Mouse (Mus musculus) midbrain, embryonic 12.5 days (tissue): ENCODE data around the gene C1ql3. TPM values are rescaled to one million over a fixed set of nuclear protein-coding genes. Genes with fewer than 3 reads are reported as not detected.

Source experiments
- ATAC-seq: fragments of 200-750 bp; cut with Nextera tagmentation; 2 replicates; pipeline ENCODE4 v1.8.0; 2017; ENCODE audit warnings: low read depth, moderate TSS enrichment, moderate library complexity; ENCODE audit not compliant: low FRiP score
- H3K27ac ChIP-seq: fragments of 300-500 bp; sonication (generic); replicated peaks from 2 replicates; pipeline ENCODE4 v1.5.1; 2016; ENCODE audit warnings: mild to moderate bottlenecking
- H3K27me3 ChIP-seq: fragments of 300-500 bp; sonication (generic); 2 replicates; pipeline ENCODE4 v1.6.1; 2016; ENCODE audit warnings: mild to moderate bottlenecking
- H3K36me3 ChIP-seq: fragments of 300-500 bp; sonication (generic); 2 replicates; pipeline ENCODE4 v1.6.1; 2016
- H3K4me1 ChIP-seq: fragments of 300-500 bp; sonication (generic); 2 replicates; pipeline ENCODE4 v1.6.1; 2016
- H3K4me2 ChIP-seq: fragments of 300-500 bp; sonication (generic); replicated peaks from 2 replicates; pipeline ENCODE4 v1.6.1; 2016; ENCODE audit warnings: mild to moderate bottlenecking, moderate library complexity
- H3K4me3 ChIP-seq: fragments of 300-500 bp; sonication (generic); 2 replicates; pipeline ENCODE4 v1.5.1; 2016; ENCODE audit warnings: mild to moderate bottlenecking
- H3K9ac ChIP-seq: fragments of 300-500 bp; sonication (generic); replicated peaks from 2 replicates; pipeline ENCODE4 v1.6.1; 2016; ENCODE audit warnings: mild to moderate bottlenecking, moderate library complexity
- H3K9me3 ChIP-seq: fragments of 300-500 bp; sonication (generic); 2 replicates; pipeline ENCODE4 v1.6.1; 2016; ENCODE audit warnings: mild to moderate bottlenecking
- WGBS: fragments of 180-500 bp; shearing (Covaris S2); methylation state at CpG from one replicate; pipeline ENCODE4 v1.1.7; 2016; 5-methylcytosine and 5-hydroxymethylcytosine counted together
- polyA plus RNA-seq: library from polyadenylated mRNA; unstranded; fragments of >200 nt; fragmentation: Nextera tagmentation; extraction: Ambion mirVana; gene quantifications from 2 replicates; pipeline ENCODE4 v1.2.1, GENCODE M21; 2016

Gene C1ql3
- polyA plus RNA-seq, 1 experiment from 2014 or later: 1.1 TPM

GRCm38 (mm10) chr2:13009261-13009972 is 2.2 kb downstream of the C1ql3 start:
- peaks cover 50% of the 10 kb centered on the region for H3K27me3 ChIP-seq
- ATAC-seq: peak; percentile 38
- H3K4me2 ChIP-seq: peak overlapping the region; percentile 99
- no peak overlapping the region for H3K27ac ChIP-seq
- H3K9ac ChIP-seq: peak overlapping the region; percentile 44; the same call in 1 of the 2 replicates
- no peaks in the 10 kb centered on the region for H3K9me3 ChIP-seq
- H3K4me1 ChIP-seq: peaks cover 19% of the 10 kb centered on the region
- H3K36me3 ChIP-seq: no peaks in the 10 kb centered on the region
- peak overlapping the region; percentile 56 for H3K4me3 ChIP-seq
- 3% methylated on average over 18 of the region's 18 CpGs for WGBS

GRCm38 (mm10) chr2:13008433-13008832 is 3.2 kb downstream of the C1ql3 start:
- Histone ChIP-seq H3K36me3 (no peaks in the 10 kb centered on the region), H3K9me3 (no peaks in the 10 kb centered on the region), H3K27ac (no peak overlapping the region), H3K4me1 (peaks cover 19% of the 10 kb centered on the region), H3K4me2 (no peak overlapping the region), H3K9ac (no peak overlapping the region), H3K27me3 (peaks cover 45% of the 10 kb centered on the region), H3K4me3 (no peak overlapping the region)
- WGBS: 72% methylated on average over 1 of the region's 1 CpGs
- no peak for ATAC-seq

GRCm38 (mm10) chr2:13000026-13000425 is 11.6 kb downstream of the C1ql3 start:
- no peaks in the 10 kb centered on the region for H3K4me1 ChIP-seq
- H3K4me2 ChIP-seq: no peak overlapping the region
- no peak overlapping the region for H3K9ac ChIP-seq
- no peaks in the 10 kb centered on the region for H3K9me3 ChIP-seq
- no peak for ATAC-seq
- H3K36me3 ChIP-seq: no peaks in the 10 kb centered on the region
- H3K27me3 ChIP-seq: no peaks in the 10 kb centered on the region
- H3K27ac ChIP-seq: no peak overlapping the region
- 66% methylated on average over 2 of the region's 2 CpGs for WGBS
- no peak overlapping the region for H3K4me3 ChIP-seq

- no peak overlapping the region for H3K27ac ChIP-seq
- H3K4me1 ChIP-seq: no peaks in the 10 kb centered on the region
- no peaks in the 10 kb centered on the region for H3K36me3 ChIP-seq
- no peak for ATAC-seq
- 86% methylated on average over 3 of the region's 4 CpGs for WGBS
- no peaks in the 10 kb centered on the region for H3K9me3 ChIP-seq
- H3K4me2 ChIP-seq: no peak overlapping the region
- no peaks in the 10 kb centered on the region for H3K27me3 ChIP-seq
- no peak overlapping the region for H3K4me3 ChIP-seq
- no peak overlapping the region for H3K9ac ChIP-seq
Measured at GRCm38 (mm10) chr2:12984901-12985732, 26.5 kb downstream of the C1ql3 start.

GRCm38 (mm10) chr2:12978771-12979170 is 32.8 kb downstream of the C1ql3 start:
- no peak for ATAC-seq
- Histone ChIP-seq H3K9me3 (no peaks in the 10 kb centered on the region), H3K4me2 (no peak overlapping the region), H3K9ac (no peak overlapping the region), H3K4me3 (no peak overlapping the region), H3K27ac (no peak overlapping the region), H3K36me3 (no peaks in the 10 kb centered on the region), H3K27me3 (no peaks in the 10 kb centered on the region), H3K4me1 (no peaks in the 10 kb centered on the region)
- WGBS: 90% methylated on average over 4 of the region's 4 CpGs

- no peak overlapping the region for H3K4me2 ChIP-seq
- H3K27me3 ChIP-seq: no peaks in the 10 kb centered on the region
- no peak overlapping the region for H3K9ac ChIP-seq
- no peaks in the 10 kb centered on the region for H3K4me1 ChIP-seq
- H3K27ac ChIP-seq: no peak overlapping the region
- 95% methylated on average over 7 of the region's 7 CpGs for WGBS
- no peaks in the 10 kb centered on the region for H3K9me3 ChIP-seq
- H3K36me3 ChIP-seq: no peaks in the 10 kb centered on the region
- ATAC-seq: no peak
- H3K4me3 ChIP-seq: no peak overlapping the region
Measured at GRCm38 (mm10) chr2:12977367-12977766, 34.2 kb downstream of the C1ql3 start.

- WGBS: 91% methylated on average over 2 of the region's 2 CpGs
- Histone ChIP-seq H3K9ac (no peak overlapping the region), H3K4me3 (no peak overlapping the region), H3K9me3 (no peaks in the 10 kb centered on the region), H3K27ac (no peak overlapping the region), H3K27me3 (no peaks in the 10 kb centered on the region), H3K36me3 (no peaks in the 10 kb centered on the region), H3K4me1 (peaks cover 2% of the 10 kb centered on the region; the same call in 1 of the 2 replicates), H3K4me2 (no peak overlapping the region)
- no peak for ATAC-seq
Measured at GRCm38 (mm10) chr2:12973752-12974151, 37.9 kb downstream of the C1ql3 start.

GRCm38 (mm10) chr2:12970049-12970724 is 41.4 kb downstream of the C1ql3 start:
- ATAC-seq: peak; percentile 60
- H3K27me3 ChIP-seq: no peaks in the 10 kb centered on the region
- WGBS: 59% methylated on average over 12 of the region's 12 CpGs

GRCm38 (mm10) chr2:12956703-12957424 is 54.7 kb downstream of the C1ql3 start:
- H3K27ac ChIP-seq: no peak overlapping the region
- no peak overlapping the region for H3K4me3 ChIP-seq
- no peaks in the 10 kb centered on the region for H3K27me3 ChIP-seq
- ATAC-seq: no peak
- H3K4me2 ChIP-seq: no peak overlapping the region
- H3K9me3 ChIP-seq: no peaks in the 10 kb centered on the region
- no peak overlapping the region for H3K9ac ChIP-seq
- no peaks in the 10 kb centered on the region for H3K4me1 ChIP-seq
- H3K36me3 ChIP-seq: no peaks in the 10 kb centered on the region

More at GRCm38 (mm10) chr2:12970049-12970724, 41.4 kb downstream of the C1ql3 start:
- no peak overlapping the region for H3K9ac ChIP-seq
- no peaks in the 10 kb centered on the region for H3K9me3 ChIP-seq
- H3K27ac ChIP-seq: no peak overlapping the region
- H3K4me3 ChIP-seq: no peak overlapping the region
- no peaks in the 10 kb centered on the region for H3K36me3 ChIP-seq
- H3K4me1 ChIP-seq: peaks cover 2% of the 10 kb centered on the region; the same call in 1 of the 2 replicates
- no peak overlapping the region for H3K4me2 ChIP-seq
